Mouse (Mus musculus) liver, adult 2 months (tissue): Measurements from ENCODE around the gene Pih1d1.

Experiments
- CTCF ChIP-seq: fragments of 200-500 bp; IDR thresholded peaks from 2 replicates; pipeline ENCODE4 v1.5.1; 2011; ENCODE audit warnings: low read depth, low read length, control low read depth
- POLR2A ChIP-seq: fragments of 200-500 bp; IDR thresholded peaks from 2 replicates; pipeline ENCODE4 v1.6.1; 2011; ENCODE audit warnings: low read length, control low read depth; ENCODE audit not compliant: insufficient read depth; ENCODE audit errors: extremely low read depth

GRCm38 (mm10) chr7:45167761-45168445, 13.8 kb downstream of the Pih1d1 start:
- no peak for TF ChIP-seq POLR2A
- TF ChIP-seq CTCF, result no peak
